Mouse (Mus musculus) bone marrow macrophage, adult 2 months (primary cell): ENCODE measurements at regions not wholly inside any gene's neighbourhood (a gene's known extent, or its start where the extent isn't known, plus 50 kb on each side); places are given as distances from the start of the nearest gene placed in this dataset.

Experiments
- H3K27ac ChIP-seq: 2 replicates; pipeline ENCODE4 v1.5.1; 2012; ENCODE audit warnings: low read depth, low read length; ENCODE audit not compliant: insufficient read depth
- H3K4me1 ChIP-seq: 2 replicates; pipeline ENCODE4 v1.6.1; 2012; ENCODE audit warnings: low read length; ENCODE audit not compliant: control insufficient read depth, insufficient read depth
- H3K4me3 ChIP-seq: 2 replicates; pipeline ENCODE4 v1.5.1; 2012; ENCODE audit warnings: mild to moderate bottlenecking, low read length, moderate library complexity; ENCODE audit not compliant: insufficient read depth
- CTCF ChIP-seq: IDR thresholded peaks from 2 replicates; pipeline ENCODE4 v1.5.1; 2012; ENCODE audit warnings: low read depth, mild to moderate bottlenecking, low read length, moderate library complexity
- POLR2A ChIP-seq: IDR thresholded peaks from 2 replicates; pipeline ENCODE4 v1.6.1; 2012; ENCODE audit warnings: mild to moderate bottlenecking, low read depth, low read length, borderline replicate concordance

- TF ChIP-seq CTCF (no peak), POLR2A (no peak)
- Histone ChIP-seq H3K27ac (no peak overlapping the region), H3K4me1 (no peaks in the 10 kb centered on the region), H3K4me3 (no peak overlapping the region)
These were observed 130.3 kb upstream of the Tent5a start for GRCm38 (mm10) chr9:85457400-85457799.

DNA sequence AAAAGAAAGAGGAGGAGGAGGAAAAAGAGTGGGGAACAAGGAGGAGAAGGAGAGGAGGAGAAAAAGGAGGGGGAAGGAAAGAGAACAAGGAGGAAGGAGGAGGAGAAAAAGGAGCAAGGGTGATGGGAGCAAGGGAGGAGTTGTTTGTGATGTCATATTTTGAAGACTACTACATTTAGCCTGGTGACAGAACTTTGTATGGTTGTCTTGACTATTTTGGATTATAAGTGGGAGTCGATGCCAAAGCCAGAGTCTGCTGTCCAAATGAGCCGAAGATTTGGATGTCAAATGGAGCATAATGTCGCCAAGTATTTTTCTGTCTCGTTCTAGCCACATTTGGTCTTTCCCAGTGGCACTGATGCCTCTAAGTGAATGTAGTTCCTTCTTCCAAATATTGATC lies 128.2 kb upstream of the Tent5a start:
- TF ChIP-seq POLR2A (no peak), CTCF (no peak)
- H3K4me3 ChIP-seq = no peak overlapping the region
- no peak overlapping the region for H3K27ac ChIP-seq
- H3K4me1 ChIP-seq = no peaks in the 10 kb centered on the region

DNA sequence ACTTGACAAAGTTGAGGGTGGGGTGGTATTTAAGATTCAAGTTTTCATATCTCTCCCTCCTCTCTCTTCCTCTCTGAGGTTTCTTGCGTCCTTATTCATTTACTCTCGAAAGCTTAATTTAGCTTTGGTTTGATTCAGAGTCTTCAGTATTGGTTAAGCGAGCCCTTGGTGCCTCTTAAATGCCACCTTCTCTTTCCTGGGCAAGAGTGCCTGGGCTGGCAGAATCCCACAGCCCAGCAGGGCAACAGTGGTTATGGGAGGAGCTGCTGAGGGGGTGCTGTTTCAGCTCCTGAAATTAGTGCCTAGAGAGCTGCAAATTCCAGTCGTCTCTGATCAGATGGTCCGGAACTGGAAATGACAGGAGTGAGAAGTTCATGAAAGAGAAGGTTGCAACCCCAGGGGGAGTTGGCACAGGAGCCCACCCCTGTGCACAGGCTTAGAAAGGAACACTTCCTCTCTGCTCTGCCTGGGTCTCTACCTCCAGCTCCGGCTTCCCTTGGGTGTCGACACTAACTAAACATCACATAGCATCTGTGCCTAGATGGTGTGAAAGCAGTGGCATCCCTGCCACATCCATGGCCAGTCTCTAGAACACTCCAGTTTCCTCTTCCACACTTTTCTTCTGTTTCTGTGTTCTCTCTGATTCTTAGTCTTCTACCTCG lies 125.2 kb upstream of the Tent5a start:
- Histone ChIP-seq H3K27ac (no peak overlapping the region), H3K4me1 (no peaks in the 10 kb centered on the region), H3K4me3 (no peak overlapping the region)
- TF ChIP-seq CTCF (no peak), POLR2A (no peak)

DNA sequence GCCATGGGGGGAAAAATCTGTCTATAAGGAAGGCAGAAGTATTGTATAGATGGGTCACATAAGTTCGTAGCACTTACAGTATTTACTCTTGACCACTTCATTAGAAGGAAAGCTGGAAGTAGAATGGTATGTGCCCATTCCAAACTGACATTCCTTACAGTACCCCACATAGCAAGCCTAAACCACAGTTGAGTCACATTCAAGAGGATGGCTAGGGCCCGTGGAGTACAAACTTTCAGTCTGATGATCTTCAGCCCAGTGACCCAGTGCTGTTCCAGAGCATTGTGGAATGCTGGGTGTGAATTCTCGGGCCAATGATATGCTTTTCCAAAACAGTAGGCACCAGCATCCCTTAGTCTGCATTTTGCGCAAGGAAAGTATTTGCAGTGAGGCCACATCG lies 124.2 kb upstream of the Tent5a start:
- TF ChIP-seq POLR2A = no peak
- no peak for TF ChIP-seq CTCF
- no peak overlapping the region for H3K4me3 ChIP-seq
- no peak overlapping the region for H3K27ac ChIP-seq
- no peaks in the 10 kb centered on the region for H3K4me1 ChIP-seq

- TF ChIP-seq POLR2A (no peak), CTCF (no peak)
These were observed 123.7 kb upstream of the Tent5a start for GRCm38 (mm10) chr9:85450877-85451276.

GRCm38 (mm10) chr9:85449493-85449892 lies 122.3 kb upstream of the Tent5a start:
- Histone ChIP-seq H3K4me1 (no peaks in the 10 kb centered on the region), H3K27ac (no peak overlapping the region), H3K4me3 (no peak overlapping the region)
- no peak for TF ChIP-seq POLR2A
- no peak for TF ChIP-seq CTCF

More at GRCm38 (mm10) chr9:85450877-85451276, 123.7 kb upstream of the Tent5a start:
- H3K4me3 ChIP-seq = no peak overlapping the region
- no peaks in the 10 kb centered on the region for H3K4me1 ChIP-seq
- no peak overlapping the region for H3K27ac ChIP-seq

DNA sequence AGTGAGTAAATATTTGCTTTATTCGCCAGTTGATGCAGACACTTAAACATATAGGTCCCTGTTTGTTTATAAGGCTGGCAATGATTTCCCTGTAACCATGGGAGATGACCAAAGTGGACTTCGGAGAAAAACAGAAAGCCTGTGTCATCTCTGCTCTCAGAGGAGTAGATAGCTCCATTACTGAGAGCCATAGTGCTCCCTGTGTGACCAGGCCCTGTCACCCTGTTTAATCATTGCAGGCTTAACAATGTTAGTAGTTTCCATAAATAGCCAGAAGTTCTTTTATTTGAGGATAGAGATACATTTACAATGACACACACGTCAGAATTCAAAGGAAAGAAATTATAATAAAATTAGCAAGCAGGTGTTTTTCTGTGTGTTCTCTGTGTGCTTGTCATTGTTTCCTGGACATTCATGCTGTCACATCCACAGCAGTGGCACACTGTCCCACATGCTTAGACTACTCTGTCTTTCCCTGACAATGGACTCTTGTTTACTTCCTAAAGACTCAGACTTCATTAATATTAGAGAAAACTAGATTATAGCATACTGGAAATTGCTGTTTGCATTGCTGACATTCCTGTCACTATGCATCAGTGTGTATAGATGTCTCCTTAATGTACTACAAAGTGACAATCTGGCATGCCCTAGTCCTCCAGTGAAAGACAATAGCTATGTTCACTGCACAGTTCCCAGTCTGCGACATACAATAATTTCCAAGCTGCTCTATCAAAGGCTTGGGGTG lies 115.8 kb upstream of the Tent5a start:
- Histone ChIP-seq H3K27ac (no peak overlapping the region), H3K4me3 (no peak overlapping the region), H3K4me1 (no peaks in the 10 kb centered on the region)
- TF ChIP-seq CTCF (no peak), POLR2A (no peak)

- Histone ChIP-seq H3K4me1 (no peaks in the 10 kb centered on the region), H3K27ac (no peak overlapping the region), H3K4me3 (no peak overlapping the region)
- no peak for TF ChIP-seq CTCF
- no peak for TF ChIP-seq POLR2A
These were observed 112.5 kb upstream of the Tent5a start for GRCm38 (mm10) chr9:85439664-85440063.

DNA sequence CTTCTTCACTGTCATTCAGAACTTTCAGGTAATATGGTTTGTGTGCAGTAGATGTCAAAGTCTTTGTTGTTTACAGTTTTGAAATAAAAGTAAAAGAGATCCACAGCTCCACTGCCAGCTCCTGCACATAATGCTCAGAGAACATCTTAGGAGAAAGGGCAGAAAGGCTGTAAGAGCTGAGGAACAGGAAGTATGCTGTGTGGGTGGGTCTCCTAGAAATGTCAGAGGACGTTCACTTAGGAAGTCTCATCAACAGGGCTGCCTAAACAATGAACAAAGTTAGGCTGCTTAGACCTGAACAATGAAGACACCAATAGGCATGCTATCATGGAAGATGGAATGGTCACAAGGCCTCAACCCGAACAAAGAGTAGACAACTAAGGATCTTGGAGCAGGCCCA lies 105.1 kb upstream of the Tent5a start:
- H3K4me3 ChIP-seq = no peak overlapping the region
- TF ChIP-seq CTCF (no peak), POLR2A (no peak)
- no peak overlapping the region for H3K27ac ChIP-seq
- no peaks in the 10 kb centered on the region for H3K4me1 ChIP-seq

- TF ChIP-seq CTCF (no peak), POLR2A (no peak)
- no peaks in the 10 kb centered on the region for H3K4me1 ChIP-seq
- no peak overlapping the region for H3K4me3 ChIP-seq
- no peak overlapping the region for H3K27ac ChIP-seq
These were observed 99.7 kb upstream of the Tent5a start for GRCm38 (mm10) chr9:85426809-85427208.
